Mouse (Mus musculus) stomach, postnatal 0 days (tissue): ENCODE measurements at regions not wholly inside any gene's neighbourhood (a gene's known extent, or its start where the extent isn't known, plus 50 kb on each side); places are given as distances from the start of the nearest gene placed in this dataset.

Source experiments
- ATAC-seq: fragments of 200-750 bp; cut with Nextera tagmentation; 2 replicates; pipeline ENCODE4 v1.8.0; 2017; ENCODE audit not compliant: low FRiP score, low TSS enrichment
- DNase-seq: peaks from one replicate; pipeline ENCODE4 v3.0.0-alpha.2; 2016; ENCODE audit warnings: low spot score
- H3K27ac ChIP-seq: fragments of 300-500 bp; sonication (generic); replicated peaks from 2 replicates; pipeline ENCODE4 v1.5.1; 2014; ENCODE audit warnings: mild to moderate bottlenecking, control low read depth
- H3K27me3 ChIP-seq: fragments of 300-500 bp; sonication (generic); 2 replicates; pipeline ENCODE4 v1.6.1; 2014; ENCODE audit warnings: low read length; ENCODE audit not compliant: control insufficient read depth, insufficient read depth
- H3K36me3 ChIP-seq: fragments of 300-500 bp; sonication (generic); 2 replicates; pipeline ENCODE4 v1.6.1; 2014; ENCODE audit warnings: low read length, mixed read lengths; ENCODE audit not compliant: control insufficient read depth, insufficient read depth
- H3K4me1 ChIP-seq: fragments of 300-500 bp; sonication (generic); replicated peaks from 2 replicates; pipeline ENCODE4 v1.6.1; 2014; ENCODE audit warnings: antibody characterized with exemption; ENCODE audit not compliant: control insufficient read depth, insufficient read depth
- H3K4me2 ChIP-seq: fragments of 300-500 bp; sonication (generic); replicated peaks from 2 replicates; pipeline ENCODE4 v1.6.1; 2014; ENCODE audit warnings: low read depth, mild to moderate bottlenecking, control low read depth, moderate library complexity
- H3K4me3 ChIP-seq: fragments of 300-500 bp; sonication (generic); 2 replicates; pipeline ENCODE4 v1.5.1; 2014; ENCODE audit warnings: low read depth, low read length, control low read depth
- H3K9ac ChIP-seq: fragments of 300-500 bp; sonication (generic); 2 replicates; pipeline ENCODE4 v1.6.1; 2014; ENCODE audit warnings: mild to moderate bottlenecking, low read length, control low read depth, mixed read lengths
- H3K9me3 ChIP-seq: fragments of 300-500 bp; sonication (generic); 2 replicates; pipeline ENCODE4 v1.6.1; 2016; ENCODE audit warnings: low read length; ENCODE audit not compliant: control insufficient read depth
- CTCF ChIP-seq: IDR thresholded peaks from 2 replicates; pipeline ENCODE4 v1.5.1; 2016; ENCODE audit warnings: antibody characterized with exemption, low read depth, mild to moderate bottlenecking, moderate library complexity
- EP300 ChIP-seq: optimal IDR thresholded peaks from 2 replicates; pipeline ENCODE3; 2016; ENCODE audit warnings: antibody characterized with exemption
- WGBS: fragments of 180-500 bp; shearing (Covaris S2); extraction: QIAGEN DNeasy Blood & Tissue Kit; methylation state at CpG from one replicate; pipeline ENCODE4 v1.1.7; 2014; 5-methylcytosine and 5-hydroxymethylcytosine counted together

DNA sequence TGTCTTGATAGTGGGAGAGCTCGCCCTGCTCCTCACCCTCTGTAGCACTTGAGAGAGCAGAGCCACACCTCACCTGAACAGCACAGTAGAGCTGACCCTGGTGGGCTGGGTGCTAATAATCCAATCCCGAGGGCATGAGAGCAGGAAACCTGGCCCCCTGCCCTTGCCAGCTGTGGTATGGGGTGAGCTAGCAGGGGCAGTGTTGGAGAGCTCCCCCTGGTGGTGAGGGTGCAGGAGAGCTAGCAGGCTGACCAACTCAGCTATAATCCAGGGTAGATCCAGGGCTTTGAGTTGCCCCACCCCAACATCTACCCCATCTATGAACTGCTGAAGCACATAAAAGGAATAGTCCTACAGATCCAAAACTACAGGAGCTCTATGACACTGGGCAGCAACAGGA lies 153.9 kb upstream of the Zfp637 start:
- WGBS: 90% methylated on average over 2 of the region's 2 CpGs
- Histone ChIP-seq H3K27me3 (no peaks in the 10 kb centered on the region), H3K4me2 (no peak overlapping the region), H3K4me1 (no peaks in the 10 kb centered on the region), H3K4me3 (no peak overlapping the region), H3K9ac (no peak overlapping the region), H3K9me3 (no peaks in the 10 kb centered on the region), H3K27ac (no peak overlapping the region), H3K36me3 (no peaks in the 10 kb centered on the region)
- TF ChIP-seq EP300 (no peak), CTCF (peak; percentile 71)
- DNase-seq (peak; percentile 45), ATAC-seq (no peak)

GRCm38 (mm10) chr6:117688664-117689178 lies 152.3 kb upstream of the Zfp637 start:
- WGBS: 33% methylated on average over 8 of the region's 8 CpGs
- Histone ChIP-seq H3K4me1 (no peaks in the 10 kb centered on the region), H3K4me2 (no peak overlapping the region), H3K4me3 (no peak overlapping the region), H3K27me3 (no peaks in the 10 kb centered on the region), H3K9ac (no peak overlapping the region), H3K36me3 (no peaks in the 10 kb centered on the region), H3K9me3 (no peaks in the 10 kb centered on the region), H3K27ac (0 out of 2 replicates have a peak overlapping the region, but pooled peaks have one; percentile 8)
- ATAC-seq: peak; percentile 49; the same call in 1 of the 2 replicates
- TF ChIP-seq EP300: no peak
- TF ChIP-seq CTCF: no peak
- DNase-seq: no peak

- WGBS: 70% methylated on average over 5 of the region's 5 CpGs
- Histone ChIP-seq H3K9ac (no peak overlapping the region), H3K27ac (no peak overlapping the region), H3K9me3 (no peaks in the 10 kb centered on the region), H3K27me3 (no peaks in the 10 kb centered on the region), H3K4me2 (no peak overlapping the region), H3K4me3 (no peak overlapping the region), H3K36me3 (no peaks in the 10 kb centered on the region), H3K4me1 (no peaks in the 10 kb centered on the region)
- no peak for TF ChIP-seq CTCF
- TF ChIP-seq EP300: no peak
- DNase-seq (no peak), ATAC-seq (no peak)
These were observed 140.7 kb upstream of the Zfp637 start for GRCm38 (mm10) chr6:117700286-117700685.

DNA sequence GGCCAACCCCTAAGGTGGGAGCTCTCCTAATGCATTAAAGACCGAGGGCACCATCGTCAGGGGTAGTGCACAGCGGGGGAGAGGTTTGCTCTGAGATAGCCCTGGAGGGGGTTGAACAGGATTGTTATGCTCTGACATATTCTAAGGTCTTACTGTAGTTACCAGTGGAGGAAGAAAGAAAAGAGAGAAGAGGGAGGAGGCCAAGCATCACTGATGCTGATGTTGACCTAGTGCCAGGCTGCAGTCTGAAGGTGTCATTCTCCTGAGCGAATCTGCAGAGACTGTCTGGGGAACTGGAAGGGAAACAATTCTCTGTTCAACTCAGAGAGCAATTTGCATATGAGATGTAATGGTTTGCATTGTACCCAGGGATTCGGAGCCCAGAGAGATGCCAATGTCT lies 139.4 kb upstream of the Zfp637 start:
- no peak for TF ChIP-seq EP300
- TF ChIP-seq CTCF: no peak
- Histone ChIP-seq H3K9ac (no peak overlapping the region), H3K36me3 (no peaks in the 10 kb centered on the region), H3K4me3 (no peak overlapping the region), H3K27me3 (no peaks in the 10 kb centered on the region), H3K4me1 (no peaks in the 10 kb centered on the region), H3K9me3 (no peaks in the 10 kb centered on the region), H3K27ac (no peak overlapping the region), H3K4me2 (no peak overlapping the region)
- WGBS: 93% methylated on average over 5 of the region's 5 CpGs
- no peak for DNase-seq
- ATAC-seq: no peak

- ATAC-seq: no peak
- no peaks in the 10 kb centered on the region for H3K27me3 ChIP-seq
- 45% methylated on average over 2 of the region's 2 CpGs for WGBS
- no peaks in the 10 kb centered on the region for H3K36me3 ChIP-seq
- no peak overlapping the region for H3K4me3 ChIP-seq
- H3K9me3 ChIP-seq: no peaks in the 10 kb centered on the region
- H3K27ac ChIP-seq: no peak overlapping the region
- H3K4me2 ChIP-seq: no peak overlapping the region
- H3K9ac ChIP-seq: no peak overlapping the region
- DNase-seq: no peak
- no peak for TF ChIP-seq CTCF
- no peak for TF ChIP-seq EP300
- H3K4me1 ChIP-seq: no peaks in the 10 kb centered on the region
These were observed 135.0 kb upstream of the Zfp637 start for GRCm38 (mm10) chr6:117706006-117706405.

- H3K27ac ChIP-seq: no peak overlapping the region
- H3K4me3 ChIP-seq: no peak overlapping the region
- DNase-seq (no peak), ATAC-seq (no peak)
- WGBS: 64% methylated on average over 3 of the region's 3 CpGs
- H3K9ac ChIP-seq: no peak overlapping the region
- no peak overlapping the region for H3K4me2 ChIP-seq
- no peaks in the 10 kb centered on the region for H3K36me3 ChIP-seq
- H3K4me1 ChIP-seq: no peaks in the 10 kb centered on the region
- H3K9me3 ChIP-seq: no peaks in the 10 kb centered on the region
- no peaks in the 10 kb centered on the region for H3K27me3 ChIP-seq
- TF ChIP-seq CTCF: no peak
These were observed 131.8 kb upstream of the Zfp637 start for GRCm38 (mm10) chr6:117709212-117709611.
